8 mouse cellular contexts compared by ENCODE assay signal in the genomic region with DNA sequence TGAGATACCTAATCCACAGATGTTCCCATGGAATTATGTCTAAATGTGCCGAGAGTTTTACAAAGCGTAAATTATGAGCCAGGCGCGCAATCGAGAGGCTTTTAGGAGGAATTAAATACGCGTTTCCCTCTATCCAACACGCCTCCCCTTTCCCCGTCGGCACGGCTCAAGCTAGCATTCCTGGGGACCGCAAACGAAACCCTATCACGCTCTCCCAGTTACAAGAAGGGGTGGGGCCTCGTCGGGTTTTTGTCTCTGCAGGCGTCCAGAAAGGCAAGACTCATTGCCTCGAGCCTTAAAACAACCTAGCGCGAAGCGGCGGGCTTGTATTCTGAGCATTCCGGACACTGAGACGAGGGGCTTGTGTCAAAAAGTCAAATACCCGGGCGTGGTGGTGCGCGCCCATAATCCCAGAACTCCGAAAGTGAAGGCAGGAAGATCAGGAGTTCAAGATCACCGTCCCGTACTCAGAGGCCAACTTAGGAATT. TPM values are rescaled to one million over a fixed set of nuclear protein-coding genes. Genes with fewer than 3 reads are reported as not detected.
A peak's percentile ranks its signal among the peaks of the same experiment; 100 is the strongest.
DNase-seq lines count a peak whose midpoint lies in the region; ATAC-seq and TF ChIP-seq lines count a peak whose summit lies in the region.

No protein-coding gene starts in this region.

- H3K9me3 ChIP-seq in embryonic facial prominence, embryonic 12.5 days = no peaks in the 10 kb centered on the region
- no peaks in the 10 kb centered on the region for H3K9me3 ChIP-seq in intestine, postnatal 0 days (ENCODE audit: control insufficient read depth)
- H3K9me3 ChIP-seq in liver, embryonic 11.5 days (ENCODE audit: control insufficient read depth, low read length) = no peaks in the 10 kb centered on the region
- no peaks in the 10 kb centered on the region for H3K9me3 ChIP-seq in midbrain, embryonic 16.5 days (replicated peaks; ENCODE audit: control insufficient read depth, low read length, poor library complexity, severe bottlenecking)

- H3K4me3 ChIP-seq in embryonic facial prominence, embryonic 12.5 days = peak overlapping the region; percentile 76
- peak overlapping the region; percentile 73 for H3K4me3 ChIP-seq in intestine, postnatal 0 days (ENCODE audit: low read depth, low read length)
- peak overlapping the region; percentile 97 for H3K4me3 ChIP-seq in liver, embryonic 11.5 days (ENCODE audit: low read depth, low read length)
- H3K4me3 ChIP-seq in midbrain, embryonic 16.5 days (ENCODE audit: low read depth, low read length) = peak overlapping the region; percentile 77

- DNase-seq in urinary bladder, adult 18-20 months (ENCODE audit: low spot score in 2 of 2) = peak; percentile 38 to 52
- DNase-seq in urinary bladder, postnatal 10 days (ENCODE audit: low spot score) = no peak
- peak; percentile 69 to 80 for DNase-seq in heart, adult 18-20 months
- DNase-seq in liver, embryonic 11.5 days (ENCODE audit: low spot score) = peak; percentile 73
- DNase-seq in spleen, postnatal 10 days (ENCODE audit: low spot score in 2 of 2) = peak; percentile 76 to 84

- ATAC-seq in embryonic facial prominence, embryonic 12.5 days (ENCODE audit: insufficient number of reproducible peaks, insufficient read depth, low FRiP score, low TSS enrichment) = peak; percentile 81
- peak; percentile 46 for ATAC-seq in intestine, postnatal 0 days
- peak; percentile 80 for ATAC-seq in liver, embryonic 11.5 days (replicated peaks; ENCODE audit: low FRiP score)
- peak; percentile 79 for ATAC-seq in midbrain, embryonic 16.5 days

- peaks cover 6% of the 10 kb centered on the region; the same call in 1 of the 2 replicates for H3K4me1 ChIP-seq in embryonic facial prominence, embryonic 12.5 days
- H3K4me1 ChIP-seq in intestine, postnatal 0 days (replicated peaks; ENCODE audit: control insufficient read depth, insufficient read depth, low read length) = no peaks in the 10 kb centered on the region
- peaks cover 41% of the 10 kb centered on the region for H3K4me1 ChIP-seq in liver, embryonic 11.5 days (replicated peaks; ENCODE audit: control insufficient read depth, insufficient read depth, low read length)
- H3K4me1 ChIP-seq in midbrain, embryonic 16.5 days (ENCODE audit: control insufficient read depth, insufficient read depth, low read length) = peaks cover 5% of the 10 kb centered on the region

- no peaks in the 10 kb centered on the region for H3K27me3 ChIP-seq in embryonic facial prominence, embryonic 12.5 days
- no peaks in the 10 kb centered on the region for H3K27me3 ChIP-seq in intestine, postnatal 0 days (replicated peaks; ENCODE audit: control insufficient read depth, insufficient read depth, low read length)
- H3K27me3 ChIP-seq in liver, embryonic 11.5 days (replicated peaks; ENCODE audit: control insufficient read depth, insufficient read depth, low read length) = no peaks in the 10 kb centered on the region
- no peaks in the 10 kb centered on the region for H3K27me3 ChIP-seq in midbrain, embryonic 16.5 days (ENCODE audit: control insufficient read depth, insufficient read depth, low read depth, low read length)

- peak overlapping the region; percentile 54 for H3K9ac ChIP-seq in embryonic facial prominence, embryonic 12.5 days
- peak overlapping the region; percentile 81 for H3K9ac ChIP-seq in intestine, postnatal 0 days (ENCODE audit: low read depth, low read length)
- H3K9ac ChIP-seq in liver, embryonic 11.5 days (ENCODE audit: low read depth, low read length) = peak overlapping the region; percentile 77
- H3K9ac ChIP-seq in midbrain, embryonic 16.5 days (ENCODE audit: low read depth, low read length) = peak overlapping the region; percentile 40

- H3K36me3 ChIP-seq in embryonic facial prominence, embryonic 12.5 days = peaks cover 20% of the 10 kb centered on the region
- H3K36me3 ChIP-seq in intestine, postnatal 0 days (ENCODE audit: control insufficient read depth, insufficient read depth) = peaks cover 29% of the 10 kb centered on the region
- peaks cover 12% of the 10 kb centered on the region for H3K36me3 ChIP-seq in liver, embryonic 11.5 days (ENCODE audit: control insufficient read depth, insufficient read depth, low read length)
- 0 out of 2 replicates have a peak, but pooled peaks cover 5% of the 10 kb centered on the region for H3K36me3 ChIP-seq in midbrain, embryonic 16.5 days (ENCODE audit: control insufficient read depth, insufficient read depth, low read length)

- under 1% methylated on average over 31 of the region's 31 CpGs for WGBS in embryonic facial prominence, embryonic 12.5 days
- under 1% methylated on average over 31 of the region's 31 CpGs for WGBS in intestine, postnatal 0 days
- 2% methylated on average over 31 of the region's 31 CpGs for WGBS in liver, embryonic 11.5 days
- 1% methylated on average over 31 of the region's 31 CpGs for WGBS in midbrain, embryonic 16.5 days

- no peak for TF ChIP-seq CTCF in intestine, postnatal 0 days (IDR thresholded peaks at IDR 0.05; ENCODE audit: low read depth)

- H3K4me2 ChIP-seq in embryonic facial prominence, embryonic 12.5 days (replicated peaks) = peak overlapping the region; percentile 91
- peak overlapping the region; percentile 82 for H3K4me2 ChIP-seq in intestine, postnatal 0 days (replicated peaks; ENCODE audit: low read depth)
- H3K4me2 ChIP-seq in liver, embryonic 11.5 days = peak overlapping the region; percentile 92
- peak overlapping the region; percentile 70 for H3K4me2 ChIP-seq in midbrain, embryonic 16.5 days (ENCODE audit: low read length)

- peak overlapping the region; percentile 89 for H3K27ac ChIP-seq in embryonic facial prominence, embryonic 12.5 days
- peak overlapping the region; percentile 57; the same call in 1 of the 2 replicates for H3K27ac ChIP-seq in intestine, postnatal 0 days (ENCODE audit: low read depth, low read length)
- peak overlapping the region; percentile 96 for H3K27ac ChIP-seq in liver, embryonic 11.5 days (ENCODE audit: low read depth, low read length)
- H3K27ac ChIP-seq in midbrain, embryonic 16.5 days (ENCODE audit: low read length) = peak overlapping the region; percentile 50

RNA-seq across cellular contexts. Expression of a gene that starts 0.7 kb away (rescaled TPM):
- 158 TPM in 2 replicates for polyA plus RNA-seq in embryonic facial prominence, embryonic 12.5 days (2016; fragmentation: Nextera tagmentation; extraction: Ambion mirVana)
- 10 to 100 TPM; 42.8 to 46.1 TPM for total RNA-seq in heart, adult 18-20 months (2021)
- polyA plus RNA-seq in intestine, postnatal 0 days (2015; fragmentation: Nextera tagmentation; extraction: Ambion mirVana) = 79.7 and 87.5 TPM in 2 replicates
- 233 and 240 TPM in 2 replicates for polyA plus RNA-seq in liver, embryonic 11.5 days (2014; fragmentation: Nextera tagmentation; extraction: Ambion mirVana)
- polyA plus RNA-seq in midbrain, embryonic 16.5 days (2015; fragmentation: Nextera tagmentation; extraction: Ambion mirVana) = 127 TPM in 2 replicates

RNA-seq across cellular contexts. Expression of a gene that starts 23.6 kb away (rescaled TPM):
- polyA plus RNA-seq in embryonic facial prominence, embryonic 12.5 days (2016; fragmentation: Nextera tagmentation; extraction: Ambion mirVana) = 5.1 and 8.6 TPM in 2 replicates
- under 1 TPM in 1 of 2 experiments, not detected in 1; 0.15 TPM for total RNA-seq in heart, adult 18-20 months (2021)
- 0.33 and 0.61 TPM in 2 replicates for polyA plus RNA-seq in intestine, postnatal 0 days (2015; fragmentation: Nextera tagmentation; extraction: Ambion mirVana)
- 7.7 and 9.3 TPM in 2 replicates for polyA plus RNA-seq in liver, embryonic 11.5 days (2014; fragmentation: Nextera tagmentation; extraction: Ambion mirVana)
- polyA plus RNA-seq in midbrain, embryonic 16.5 days (2015; fragmentation: Nextera tagmentation; extraction: Ambion mirVana) = 62.6 and 68.5 TPM in 2 replicates

RNA-seq across cellular contexts. Expression of a gene that starts 56.7 kb away (rescaled TPM):
- 3.0 and 3.4 TPM in 2 replicates for polyA plus RNA-seq in embryonic facial prominence, embryonic 12.5 days (2016; fragmentation: Nextera tagmentation; extraction: Ambion mirVana)
- not detected for total RNA-seq in heart, adult 18-20 months (2021)
- polyA plus RNA-seq in intestine, postnatal 0 days (2015; fragmentation: Nextera tagmentation; extraction: Ambion mirVana) = 0.12 and 0.27 TPM in 2 replicates
- polyA plus RNA-seq in liver, embryonic 11.5 days (2014; fragmentation: Nextera tagmentation; extraction: Ambion mirVana) = 190 and 206 TPM in 2 replicates
- 0.08 and 0.22 TPM in 2 replicates for polyA plus RNA-seq in midbrain, embryonic 16.5 days (2015; fragmentation: Nextera tagmentation; extraction: Ambion mirVana)

Comparison
In these comparisons a context has a peak if more than half of its experiments do, and no peak if none do; other contexts are left out.
1. RNA of a gene that starts 56.7 kb away (polyA plus RNA-seq): 190 to 206 TPM in liver, embryonic 11.5 days; 3.0 to 3.4 TPM in embryonic facial prominence, embryonic 12.5 days, 0.12 to 0.27 TPM in intestine, postnatal 0 days and 0.08 to 0.22 TPM in midbrain, embryonic 16.5 days; every median in the first group is over 10 times any median in the second.
2. Peak in every context shown above with its lines, with median percentiles within 50 percentile points of each other: ATAC-seq, H3K27ac ChIP-seq, H3K4me2 ChIP-seq, H3K4me3 ChIP-seq and H3K9ac ChIP-seq.